Mouse (Mus musculus) midbrain, postnatal 0 days (tissue): ENCODE measurements around the gene Zfp990. TPM values are rescaled to one million over a fixed set of nuclear protein-coding genes. Genes with fewer than 3 reads are reported as not detected.
"Not testable (repeated sequence)": the region's sequence is repeated elsewhere in the genome, so short reads cannot be mapped to it uniquely, and the experiment has no call there.

ENCODE experiments used
- ATAC-seq: fragments of 200-750 bp; cut with Nextera tagmentation; 2 replicates; pipeline ENCODE4 v1.8.0; 2017; ENCODE audit warnings: moderate number of reproducible peaks, mild to moderate bottlenecking, moderate TSS enrichment, moderate library complexity; ENCODE audit not compliant: low FRiP score
- DNase-seq: peaks from one replicate; pipeline ENCODE4 v3.0.0-alpha.2; 2015; ENCODE audit warnings: low spot score
- H3K27ac ChIP-seq: fragments of 300-500 bp; sonication (generic); 2 replicates; pipeline ENCODE4 v1.5.1; 2014; ENCODE audit warnings: low read depth, mild to moderate bottlenecking, low read length, mixed read lengths
- H3K27me3 ChIP-seq: fragments of 300-500 bp; sonication (generic); 2 replicates; pipeline ENCODE4 v1.6.1; 2014; ENCODE audit warnings: low read length, control low read depth, mixed read lengths; ENCODE audit not compliant: insufficient read depth
- H3K36me3 ChIP-seq: fragments of 300-500 bp; sonication (generic); 2 replicates; pipeline ENCODE4 v1.6.1; 2014; ENCODE audit warnings: low read length, control low read depth, mixed read lengths; ENCODE audit not compliant: insufficient read depth
- H3K4me1 ChIP-seq: fragments of 300-500 bp; sonication (generic); 2 replicates; pipeline ENCODE4 v1.6.1; 2014; ENCODE audit warnings: mild to moderate bottlenecking, control low read depth, antibody characterized with exemption, low read length, mixed read lengths; ENCODE audit not compliant: insufficient read depth
- H3K4me2 ChIP-seq: fragments of 300-500 bp; sonication (generic); 2 replicates; pipeline ENCODE4 v1.6.1; 2014; ENCODE audit warnings: low read depth, mild to moderate bottlenecking, low read length, mixed read lengths; ENCODE audit not compliant: poor library complexity, severe bottlenecking
- H3K4me3 ChIP-seq: fragments of 300-500 bp; sonication (generic); 2 replicates; pipeline ENCODE4 v1.5.1; 2014; ENCODE audit warnings: low read depth, mild to moderate bottlenecking, low read length, moderate library complexity
- H3K9ac ChIP-seq: fragments of 300-500 bp; sonication (generic); replicated peaks from 2 replicates; pipeline ENCODE4 v1.6.1; 2014; ENCODE audit warnings: mild to moderate bottlenecking, low read length, moderate library complexity, mixed read lengths; ENCODE audit not compliant: poor library complexity, severe bottlenecking
- H3K9me3 ChIP-seq: fragments of 300-500 bp; sonication (generic); 2 replicates; pipeline ENCODE4 v1.6.1; 2016; ENCODE audit warnings: low read length, control low read depth
- CTCF ChIP-seq: IDR thresholded peaks from 2 replicates; pipeline ENCODE4 v1.5.1; 2016; ENCODE audit warnings: antibody characterized with exemption, mild to moderate bottlenecking
- WGBS: fragments of 180-500 bp; shearing (Covaris S2); extraction: QIAGEN DNeasy Blood & Tissue Kit; methylation state at CpG from one replicate; pipeline ENCODE4 v1.1.7; 2014; 5-methylcytosine and 5-hydroxymethylcytosine counted together
- polyA plus RNA-seq: library from polyadenylated mRNA; unstranded; fragments of >200 nt; fragmentation: Nextera tagmentation; extraction: Ambion mirVana; gene quantifications from 2 replicates; pipeline ENCODE4 v1.2.1, GENCODE M21; 2015
- total RNA-seq: library from RNA; depleted of rRNA; stranded (reverse); fragments of >200 nt; gene quantifications from 2 replicates; pipeline ENCODE4 v1.2.3, GENCODE M21; 2014

Zfp990 gene
- total and polyA plus RNA-seq, 2 experiments from 2014 or later, result 0.09 TPM; not detected in 1

GRCm38 (mm10) chr4:145556680-145557079, 46.1 kb downstream of the Zfp990 start:
- Histone ChIP-seq H3K36me3 (no peaks in the 10 kb centered on the region), H3K4me2 (no peak overlapping the region), H3K4me3 (no peak overlapping the region), H3K9ac (no peak overlapping the region), H3K27me3 (no peaks in the 10 kb centered on the region), H3K4me1 (no peaks in the 10 kb centered on the region), H3K27ac (no peak overlapping the region), H3K9me3 (peaks cover 48% of the 10 kb centered on the region)
- 48% methylated on average over 1 of the region's 1 CpGs for WGBS
- TF ChIP-seq CTCF, result no peak
- no peak for ATAC-seq
- DNase-seq, result no peak

- no peak for DNase-seq
- Histone ChIP-seq H3K4me1 (no peaks in the 10 kb centered on the region), H3K9me3 (peaks cover 52% of the 10 kb centered on the region), H3K9ac (no peak overlapping the region), H3K27me3 (no peaks in the 10 kb centered on the region), H3K4me3 (no peak overlapping the region), H3K27ac (no peak overlapping the region), H3K4me2 (no peak overlapping the region), H3K36me3 (no peaks in the 10 kb centered on the region)
- 39% methylated on average over 3 of the region's 3 CpGs for WGBS
- no peak for ATAC-seq
- no peak for TF ChIP-seq CTCF
Observed at GRCm38 (mm10) chr4:145559505-145560099, 49.0 kb downstream of the Zfp990 start.

- no peak overlapping the region for H3K4me2 ChIP-seq
- 66% methylated on average over 3 of the region's 3 CpGs for WGBS
- H3K27ac ChIP-seq, result no peak overlapping the region
- H3K9ac ChIP-seq, result no peak overlapping the region
- no peak overlapping the region for H3K4me3 ChIP-seq
- H3K36me3 ChIP-seq, result no peaks in the 10 kb centered on the region
- no peaks in the 10 kb centered on the region for H3K4me1 ChIP-seq
- H3K9me3 ChIP-seq, result peaks cover 44% of the 10 kb centered on the region
- ATAC-seq (no peak), DNase-seq (no peak)
- no peaks in the 10 kb centered on the region for H3K27me3 ChIP-seq
- TF ChIP-seq CTCF, result no peak
Observed at GRCm38 (mm10) chr4:145564111-145564821, 53.7 kb downstream of the Zfp990 start.

DNA sequence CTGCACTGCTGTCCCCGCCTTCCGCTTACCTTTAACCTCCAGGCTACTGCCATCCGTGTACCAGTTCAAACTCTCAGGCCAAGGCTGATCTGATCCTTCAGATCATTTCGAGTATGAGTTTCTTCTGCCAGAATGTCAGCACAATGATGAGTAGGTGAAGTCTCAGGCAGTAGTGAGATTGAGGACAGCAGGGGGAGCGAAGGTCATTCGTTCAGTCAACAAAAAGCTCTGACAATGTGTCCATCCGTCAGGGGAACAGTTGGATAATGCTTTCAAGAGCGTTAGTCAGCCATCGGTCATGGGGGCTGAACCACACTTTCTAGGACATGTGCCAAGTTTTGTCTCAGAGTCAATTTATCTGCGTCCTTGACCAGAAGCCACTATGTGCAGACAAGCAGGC, 59.9 kb downstream of the Zfp990 start:
- H3K4me2 ChIP-seq, ATAC-seq, H3K4me1 ChIP-seq, H3K9ac ChIP-seq, H3K27me3 ChIP-seq, H3K4me3 ChIP-seq, H3K36me3 ChIP-seq, DNase-seq, H3K27ac ChIP-seq: not testable (repeated sequence)
- 84% methylated on average over 6 of the region's 10 CpGs for WGBS
- H3K9me3 ChIP-seq, result peaks cover 22% of the 10 kb centered on the region

GRCm38 (mm10) chr4:145576623-145577022, 66.1 kb downstream of the Zfp990 start:
- not testable (repeated sequence) for H3K4me3 ChIP-seq, H3K36me3 ChIP-seq, H3K27ac ChIP-seq, H3K4me1 ChIP-seq, DNase-seq, ATAC-seq, H3K27me3 ChIP-seq, H3K4me2 ChIP-seq, H3K9ac ChIP-seq
- H3K9me3 ChIP-seq, result peaks cover 20% of the 10 kb centered on the region
- WGBS, result 93% methylated on average over 8 of the region's 8 CpGs

DNA sequence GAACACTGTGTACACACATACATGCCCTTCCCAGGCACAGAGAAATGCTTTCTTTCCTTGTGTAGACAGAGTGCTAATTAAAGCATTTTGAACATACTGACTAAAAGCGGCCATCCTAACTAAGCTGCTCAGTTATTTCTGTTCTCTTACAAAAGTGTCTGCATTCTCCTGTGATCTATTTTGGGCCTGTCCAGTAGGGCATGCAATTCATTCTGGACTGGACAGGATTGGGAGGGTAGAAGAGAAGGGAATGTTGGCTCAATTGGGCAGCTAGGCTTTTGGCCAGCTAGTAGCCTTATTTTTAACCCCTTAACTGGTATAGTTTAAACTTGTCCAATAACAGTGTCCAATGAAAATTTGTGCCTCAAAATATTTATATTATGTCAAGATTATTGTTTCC, 69.8 kb downstream of the Zfp990 start:
- H3K27me3 ChIP-seq, H3K4me2 ChIP-seq, H3K4me1 ChIP-seq: not testable (repeated sequence)

GRCm38 (mm10) chr4:145585078-145585477, 74.5 kb downstream of the Zfp990 start, which contains the start of gene Gm13212:
Gene Gm13212, plus strand, starts transcription at chr4:145585166.
- H3K9ac ChIP-seq, H3K27ac ChIP-seq, H3K9me3 ChIP-seq, DNase-seq, H3K4me1 ChIP-seq, H3K4me2 ChIP-seq, ATAC-seq, H3K36me3 ChIP-seq, H3K4me3 ChIP-seq, H3K27me3 ChIP-seq: not testable (repeated sequence)
- 30% methylated on average over 11 of the region's 11 CpGs for WGBS

More for the DNA sequence above, 69.8 kb downstream of the Zfp990 start:
- DNase-seq, H3K36me3 ChIP-seq, H3K9ac ChIP-seq, H3K4me3 ChIP-seq, H3K27ac ChIP-seq, H3K9me3 ChIP-seq, ATAC-seq: not testable (repeated sequence)
- 100% methylated on average over 1 of the region's 1 CpGs for WGBS

DNA sequence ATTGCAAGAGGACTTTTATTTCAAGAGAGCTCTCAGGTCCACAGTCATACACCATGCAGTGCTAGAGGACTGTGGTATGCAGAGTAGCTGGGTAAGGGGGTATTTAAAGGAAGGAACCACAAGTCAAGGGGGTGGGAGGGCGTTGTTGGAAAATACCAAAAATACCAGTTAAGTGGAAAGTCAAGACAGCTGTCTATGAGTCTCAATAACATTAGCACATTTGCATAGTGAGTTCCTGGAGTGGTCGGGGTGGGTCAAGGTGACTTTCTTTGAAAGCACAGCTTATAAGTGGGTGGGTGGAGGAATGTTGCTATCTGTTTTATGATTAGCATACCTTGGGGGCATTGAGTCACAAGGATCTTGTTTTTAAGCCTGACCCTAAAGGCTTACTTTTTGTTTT, 75.5 kb downstream of the Zfp990 start:
- not testable (repeated sequence) for H3K36me3 ChIP-seq, ATAC-seq, H3K27ac ChIP-seq, H3K4me2 ChIP-seq, H3K27me3 ChIP-seq, H3K9me3 ChIP-seq, H3K4me1 ChIP-seq, DNase-seq, H3K4me3 ChIP-seq, H3K9ac ChIP-seq
- 90% methylated on average over 2 of the region's 2 CpGs for WGBS
